Mouse (Mus musculus): Measurements from ENCODE around the gene Nhlrc4.

DNA sequence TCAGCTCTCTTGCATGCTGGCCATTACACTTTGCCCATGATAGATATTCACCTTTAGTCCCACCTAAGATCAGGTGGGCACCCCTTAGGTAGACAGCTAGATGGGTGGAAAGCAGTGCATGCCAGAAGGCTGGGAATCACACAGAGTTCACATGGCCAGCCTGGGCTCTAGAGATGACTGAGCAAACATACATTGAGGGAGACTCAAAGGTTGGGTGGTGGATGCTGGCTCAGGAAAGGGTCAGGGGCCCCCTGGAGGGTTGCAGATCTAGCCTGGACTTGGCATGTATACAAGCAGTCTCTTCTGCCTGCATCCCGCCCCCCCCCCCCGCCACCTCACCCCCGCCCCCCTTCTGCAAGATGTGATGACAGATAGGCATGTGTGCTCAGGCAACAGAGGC lies 5.9 kb upstream of the Nhlrc4 start:
- TF ChIP-seq CTCF (IDR thresholded peaks at IDR 0.05) (no peak), EP300 (IDR thresholded peaks at IDR 0.05) (no peak)
